Mouse (Mus musculus) ES-E14 (cell line): ENCODE results near the gene Dnajb6.
"Not testable (repeated sequence)": the region's sequence is repeated elsewhere in the genome, so short reads cannot be mapped to it uniquely, and the experiment has no call there.

Experiments
- CHD2 ChIP-seq: IDR thresholded peaks from 2 replicates; pipeline ENCODE4 v1.6.1; 2014; ENCODE audit warnings: mild to moderate bottlenecking, low read depth, low read length, inconsistent platforms
- MAFK ChIP-seq: IDR thresholded peaks from 2 replicates; pipeline ENCODE4 v1.6.1; 2014; ENCODE audit warnings: mild to moderate bottlenecking, low read depth, low read length, inconsistent platforms; ENCODE audit not compliant: insufficient read depth

DNA sequence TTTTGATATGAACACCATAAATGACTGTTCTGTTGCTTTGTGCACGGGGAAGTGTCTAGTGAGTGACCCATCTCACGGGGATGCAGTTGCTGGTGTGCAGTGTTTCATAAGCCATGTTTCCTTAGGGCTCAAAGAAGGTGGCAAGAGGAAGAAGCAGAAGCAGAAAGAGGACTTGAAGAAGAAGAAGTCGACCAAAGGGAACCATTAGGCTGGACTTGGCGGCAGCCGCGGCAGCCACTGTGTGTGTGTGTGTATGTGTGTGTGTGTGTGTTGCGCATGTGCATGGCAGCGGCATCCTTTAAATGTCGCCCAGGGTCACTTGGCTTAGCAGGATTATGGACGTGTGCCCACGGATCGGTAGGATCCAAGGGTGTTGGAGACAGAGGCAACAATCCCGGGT, 49.4 kb downstream of the Dnajb6 start:
- TF ChIP-seq CHD2, MAFK: not testable (repeated sequence)
